Mouse (Mus musculus): Measurements from ENCODE around the gene Trmo.
A peak's percentile ranks its signal among the peaks of the same experiment; 100 is the strongest.

- TF ChIP-seq CTCF (IDR thresholded peaks at IDR 0.05; ENCODE audit: low read depth), result no peak
- TF ChIP-seq EP300 (IDR thresholded peaks at IDR 0.05; ENCODE audit: low read depth), result peak; percentile 35; the same call in 1 of the 2 replicates
Measured at GRCm38 (mm10) chr4:46395736-46396135, 6.5 kb upstream of the Trmo start.

Data from liver, postnatal 0 days (tissue).